Mouse (Mus musculus) megakaryocyte, embryonic 14.5 days (primary cell): ENCODE measurements around the gene Asb3. TPM values are rescaled to one million over a fixed set of nuclear protein-coding genes. Genes with fewer than 3 reads are reported as not detected.
"Not testable (repeated sequence)": the region's sequence is repeated elsewhere in the genome, so short reads cannot be mapped to it uniquely, and the experiment has no call there.

Experiments used
- H3K27me3 ChIP-seq: replicated peaks from 2 replicates; pipeline ENCODE3; 2012; ENCODE audit warnings: inconsistent platforms
- H3K36me3 ChIP-seq: replicated peaks from 2 replicates; pipeline ENCODE3; 2012; ENCODE audit warnings: low read length, inconsistent platforms, mixed read lengths
- H3K4me1 ChIP-seq: 2 replicates; pipeline ENCODE4 v1.6.1; 2012; ENCODE audit warnings: inconsistent platforms
- H3K4me3 ChIP-seq: replicated peaks from 2 replicates; pipeline ENCODE3; 2012; ENCODE audit warnings: moderate library complexity, mild to moderate bottlenecking, inconsistent platforms
- H3K9me3 ChIP-seq: 2 replicates; pipeline ENCODE4 v1.6.1; 2012; ENCODE audit warnings: inconsistent platforms
- FLI1 ChIP-seq: IDR thresholded peaks from 2 replicates; pipeline ENCODE4 v1.6.1; 2012; ENCODE audit warnings: low read length, inconsistent platforms, mixed read lengths
- GATA1 ChIP-seq: IDR thresholded peaks from 3 replicates; pipeline ENCODE4 v1.6.1; 2012; ENCODE audit warnings: mixed read lengths, low read length, inconsistent platforms, borderline replicate concordance
- polyA plus RNA-seq: library from polyadenylated mRNA; stranded (reverse); fragments of >175 nt; gene quantifications from 2 replicates; pipeline ENCODE4 v1.2.3, GENCODE M21; 2012; ENCODE audit warnings: low replicate concordance; ENCODE audit not compliant: insufficient read depth

Asb3 gene
- polyA plus RNA-seq, 1 experiment: 0.77 TPM

- Histone ChIP-seq H3K4me3 (no peak overlapping the region), H3K9me3 (no peaks in the 10 kb centered on the region), H3K27me3 (no peaks in the 10 kb centered on the region), H3K4me1 (peaks cover 44% of the 10 kb centered on the region), H3K36me3 (peaks cover 16% of the 10 kb centered on the region)
- TF ChIP-seq GATA1: no peak
- TF ChIP-seq FLI1: no peak
These were observed 113.0 kb downstream of the Asb3 start for GRCm38 (mm10) chr11:30998199-30998598.

DNA sequence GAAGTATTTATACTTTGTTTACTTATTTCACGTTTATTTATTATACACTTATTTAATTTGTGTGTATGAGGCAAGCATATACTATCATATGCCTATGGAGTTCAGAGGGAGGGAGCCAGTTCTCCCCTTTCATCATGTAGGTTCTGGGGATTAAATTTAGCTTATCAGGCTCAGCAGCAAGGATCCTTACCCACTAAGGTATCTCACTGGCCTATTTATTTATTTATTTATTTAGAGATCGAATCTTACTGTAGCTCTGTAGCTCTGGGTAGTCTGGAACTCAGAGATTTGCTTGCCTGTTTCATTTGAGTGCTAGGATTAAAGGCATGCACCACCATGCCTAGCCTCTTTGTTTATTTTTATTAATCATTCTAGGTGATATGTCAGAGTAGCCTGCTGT lies 113.5 kb downstream of the Asb3 start:
- Histone ChIP-seq H3K4me3 (no peak overlapping the region), H3K9me3 (no peaks in the 10 kb centered on the region), H3K4me1 (peaks cover 44% of the 10 kb centered on the region), H3K36me3 (peaks cover 16% of the 10 kb centered on the region), H3K27me3 (no peaks in the 10 kb centered on the region)
- TF ChIP-seq FLI1: no peak

DNA sequence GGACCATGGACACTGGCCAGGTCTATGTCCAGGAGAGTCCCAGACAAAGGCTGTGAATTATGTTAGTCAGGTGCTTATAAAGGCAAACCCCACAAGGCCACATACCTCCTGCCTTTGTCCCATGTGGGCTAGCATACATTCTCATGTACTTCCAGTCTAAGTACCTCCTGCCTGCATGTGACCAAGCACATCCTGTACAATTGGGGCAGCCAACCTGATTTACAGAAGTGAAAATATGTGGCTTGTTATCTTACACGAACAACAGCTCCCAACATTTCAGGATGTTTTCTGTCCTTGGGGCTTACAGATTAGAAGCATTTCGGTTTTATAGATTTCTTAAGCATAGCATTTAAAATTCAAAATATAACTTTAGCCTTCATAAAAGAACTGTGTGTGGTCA lies 114.8 kb downstream of the Asb3 start:
- TF ChIP-seq GATA1: no peak
- no peak for TF ChIP-seq FLI1
- Histone ChIP-seq H3K27me3 (no peaks in the 10 kb centered on the region), H3K4me3 (no peak overlapping the region), H3K36me3 (peaks cover 16% of the 10 kb centered on the region), H3K4me1 (peaks cover 44% of the 10 kb centered on the region), H3K9me3 (no peaks in the 10 kb centered on the region)

DNA sequence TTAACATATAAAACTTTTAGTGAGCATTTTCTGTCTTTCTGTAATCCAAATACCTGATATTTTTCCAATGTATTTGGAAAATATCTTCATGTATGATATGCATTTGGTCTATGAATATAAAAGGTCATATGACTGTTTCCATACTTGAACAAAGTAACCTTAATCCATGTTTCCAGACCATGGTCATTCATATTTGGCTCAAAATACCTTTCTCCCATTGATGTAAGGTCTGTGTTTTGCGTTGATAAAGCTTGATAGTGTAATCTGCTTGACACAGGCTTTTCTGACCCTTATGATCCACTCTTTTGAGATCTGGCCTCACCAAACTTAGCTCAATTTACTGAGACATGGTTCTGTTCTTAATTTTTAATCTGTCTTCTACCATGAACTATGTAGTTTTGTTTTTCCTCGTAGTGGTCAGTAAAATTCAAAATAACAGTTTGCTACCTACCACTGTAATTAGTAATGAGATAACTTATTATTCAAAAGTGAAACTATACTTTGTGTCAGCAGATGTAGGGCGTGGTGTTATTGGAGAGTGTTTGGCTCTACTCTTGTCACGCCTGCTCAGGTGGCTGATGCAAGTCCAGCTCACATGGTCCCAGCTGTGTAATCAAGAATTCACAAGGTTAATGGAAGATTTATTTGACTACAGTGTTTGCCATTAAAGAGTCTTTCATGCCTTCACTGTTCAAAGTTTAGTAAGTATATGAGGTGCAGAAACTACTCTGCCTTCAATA lies 116.1 kb downstream of the Asb3 start:
- Histone ChIP-seq H3K9me3 (no peaks in the 10 kb centered on the region), H3K4me3 (no peak overlapping the region), H3K27me3 (no peaks in the 10 kb centered on the region), H3K4me1 (peaks cover 45% of the 10 kb centered on the region), H3K36me3 (peaks cover 27% of the 10 kb centered on the region)
- TF ChIP-seq FLI1: no peak
- TF ChIP-seq GATA1: no peak

DNA sequence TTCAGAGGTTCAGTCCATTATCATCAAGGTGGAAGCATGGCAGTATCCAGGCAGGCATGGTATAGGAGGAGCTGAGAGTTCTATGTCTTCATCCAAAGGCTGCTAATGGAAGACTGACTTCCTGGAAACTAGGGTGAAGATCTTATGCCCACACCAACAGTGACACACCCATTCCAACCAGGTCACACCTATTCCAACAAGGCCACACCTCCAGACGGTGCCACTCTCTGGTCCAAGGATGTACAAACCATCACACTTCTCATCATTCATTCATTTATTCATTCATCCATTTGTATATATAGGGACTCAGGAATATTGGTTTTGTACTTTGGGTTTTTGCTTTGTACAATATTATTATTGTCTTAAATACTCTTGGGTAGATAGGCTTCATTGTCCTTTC lies 124.5 kb downstream of the Asb3 start:
- not testable (repeated sequence) for H3K27me3 ChIP-seq, H3K4me3 ChIP-seq, H3K9me3 ChIP-seq, H3K4me1 ChIP-seq
- H3K36me3 ChIP-seq: peaks cover 39% of the 10 kb centered on the region

- H3K4me1 ChIP-seq, H3K4me3 ChIP-seq, H3K36me3 ChIP-seq, H3K9me3 ChIP-seq, H3K27me3 ChIP-seq: not testable (repeated sequence)
These were observed 132.2 kb downstream of the Asb3 start for GRCm38 (mm10) chr11:31017466-31017865.

GRCm38 (mm10) chr11:31034958-31035357 lies 149.7 kb downstream of the Asb3 start:
- Histone ChIP-seq H3K36me3 (peaks cover 6% of the 10 kb centered on the region), H3K27me3 (no peaks in the 10 kb centered on the region), H3K4me1 (no peaks in the 10 kb centered on the region), H3K9me3 (no peaks in the 10 kb centered on the region), H3K4me3 (no peak overlapping the region)
- TF ChIP-seq GATA1: no peak
- TF ChIP-seq FLI1: no peak

DNA sequence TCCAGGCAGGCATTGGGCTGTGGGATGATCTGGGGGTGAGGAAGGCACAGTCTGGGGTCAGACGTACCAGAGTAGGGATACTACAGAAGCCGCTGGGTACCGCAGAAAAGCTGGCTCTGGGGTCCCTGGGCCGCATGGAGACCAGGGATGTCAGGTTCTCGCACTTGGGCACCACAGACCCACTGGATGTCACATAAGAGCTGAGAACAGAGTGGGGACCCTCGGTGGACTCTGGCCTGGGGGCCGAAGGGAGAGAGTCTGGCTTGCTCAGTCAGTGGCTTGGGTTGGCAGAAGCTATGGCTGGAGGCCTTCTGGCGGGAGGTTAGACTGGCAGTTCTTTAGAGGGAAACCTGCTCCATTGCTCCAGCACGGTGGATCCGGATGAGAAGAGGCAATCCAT lies 204.8 kb downstream of the Asb3 start:
- H3K9me3 ChIP-seq: no peaks in the 10 kb centered on the region
- no peaks in the 10 kb centered on the region for H3K27me3 ChIP-seq
- H3K36me3 ChIP-seq: peaks cover 41% of the 10 kb centered on the region
- TF ChIP-seq GATA1 (no peak), FLI1 (no peak)
- peaks cover 4% of the 10 kb centered on the region; the same call in 1 of the 2 replicates for H3K4me1 ChIP-seq
- H3K4me3 ChIP-seq: no peak overlapping the region

DNA sequence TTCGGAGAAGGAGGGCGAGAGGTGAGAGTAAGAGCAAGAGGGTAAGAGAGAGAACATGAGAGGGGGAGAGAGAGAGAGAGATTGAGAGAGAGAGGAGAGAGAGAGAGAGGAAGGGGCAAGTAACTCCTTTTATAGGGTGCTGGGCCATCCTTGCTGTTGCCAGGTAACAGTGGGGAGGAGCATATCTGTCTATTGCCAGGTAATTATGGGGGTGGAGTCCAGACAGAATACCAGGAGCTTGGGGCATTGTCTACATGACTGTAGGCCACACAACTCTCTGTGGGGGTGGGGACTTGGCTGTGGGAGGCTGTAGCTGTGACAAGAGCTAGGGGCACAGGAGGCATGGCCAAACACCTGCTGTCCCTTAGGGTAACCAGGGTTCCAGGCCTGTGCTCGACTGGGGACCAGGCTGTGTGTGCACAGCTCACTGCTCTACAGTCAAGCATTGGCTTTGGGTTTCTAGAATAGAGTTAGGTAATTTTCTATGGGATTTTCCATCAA lies 205.3 kb downstream of the Asb3 start:
- Histone ChIP-seq H3K36me3 (peaks cover 36% of the 10 kb centered on the region), H3K4me1 (no peaks in the 10 kb centered on the region; the same call in 1 of the 2 replicates), H3K9me3 (no peaks in the 10 kb centered on the region), H3K27me3 (no peaks in the 10 kb centered on the region), H3K4me3 (no peak overlapping the region)
- TF ChIP-seq GATA1 (no peak), FLI1 (no peak)

DNA sequence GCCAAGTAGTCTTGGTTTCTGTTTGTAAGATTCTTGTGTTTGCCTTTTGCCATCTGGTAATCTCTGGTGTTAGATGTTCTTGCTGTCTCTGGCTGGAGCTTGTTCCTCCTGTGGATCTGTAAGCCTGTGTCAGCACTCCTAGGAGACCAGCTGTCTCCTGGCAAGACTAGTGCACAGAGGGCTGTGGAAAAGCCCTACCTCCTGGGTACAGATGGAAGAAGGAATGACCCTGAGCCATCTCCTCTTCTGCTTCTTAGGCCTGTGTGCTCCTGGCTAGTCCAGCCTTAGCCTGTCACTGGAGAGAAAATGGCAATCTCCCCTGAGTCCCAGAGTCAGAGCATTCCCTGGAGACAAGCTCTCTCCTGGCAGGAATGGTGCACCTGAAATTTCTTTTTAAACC lies 214.3 kb downstream of the Asb3 start:
- Histone ChIP-seq H3K36me3 (peaks cover 11% of the 10 kb centered on the region), H3K4me1 (peaks cover 15% of the 10 kb centered on the region)
- not testable (repeated sequence) for H3K9me3 ChIP-seq, H3K4me3 ChIP-seq, H3K27me3 ChIP-seq

DNA sequence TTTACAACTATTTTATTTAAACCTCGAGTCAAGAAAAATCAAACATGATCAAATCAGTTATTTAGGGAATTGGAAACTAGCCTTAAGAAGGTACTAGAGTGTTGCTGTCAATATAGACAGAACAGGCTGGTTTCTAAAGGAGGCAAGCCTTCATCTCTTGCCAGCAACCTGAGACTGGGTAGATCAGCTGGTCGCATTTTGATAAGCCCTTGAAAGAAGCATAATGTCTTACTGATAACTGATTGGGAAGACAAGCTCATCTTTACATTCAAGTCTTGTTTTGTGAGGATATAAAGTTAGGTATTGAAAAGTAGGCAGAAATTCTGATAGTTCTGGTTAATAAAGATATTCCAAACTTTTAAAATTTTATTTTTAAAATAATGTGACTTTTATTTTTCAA lies 217.0 kb downstream of the Asb3 start:
- H3K27me3 ChIP-seq: no peaks in the 10 kb centered on the region
- no peak for TF ChIP-seq FLI1
- TF ChIP-seq GATA1: no peak
- H3K4me1 ChIP-seq: peaks cover 22% of the 10 kb centered on the region
- peaks cover 11% of the 10 kb centered on the region for H3K36me3 ChIP-seq
- no peak overlapping the region for H3K4me3 ChIP-seq
- no peaks in the 10 kb centered on the region for H3K9me3 ChIP-seq
